Mouse (Mus musculus): ENCODE results near the gene Nfatc2.

Gene Nfatc2

GRCm38 (mm10) chr2:168532061-168532833 is 69.2 kb downstream of the Nfatc2 start:
- peak; percentile 27 for DNase-seq (ENCODE audit: low read depth)

GRCm38 (mm10) chr2:168528551-168528950 is 72.9 kb downstream of the Nfatc2 start:
- DNase-seq (ENCODE audit: low read depth) = no peak

GRCm38 (mm10) chr2:168527430-168527792 is 74.0 kb downstream of the Nfatc2 start:
- no peak for DNase-seq (ENCODE audit: low read depth)

GRCm38 (mm10) chr2:168526547-168527429 is 74.7 kb downstream of the Nfatc2 start:
- DNase-seq (ENCODE audit: low read depth) = no peak

- peak; percentile 35 for DNase-seq (ENCODE audit: low read depth)
Observed at GRCm38 (mm10) chr2:168525391-168526154, 75.9 kb downstream of the Nfatc2 start.

- DNase-seq (ENCODE audit: low read depth) = peak; percentile 59
Observed at GRCm38 (mm10) chr2:168524905-168525381, 76.5 kb downstream of the Nfatc2 start.

- DNase-seq (ENCODE audit: low read depth) = no peak
Observed at GRCm38 (mm10) chr2:168522247-168522646, 79.2 kb downstream of the Nfatc2 start.

- no peak for DNase-seq (ENCODE audit: low read depth)
Observed at GRCm38 (mm10) chr2:168520771-168521170, 80.7 kb downstream of the Nfatc2 start.

GRCm38 (mm10) chr2:168519589-168519988 is 81.9 kb downstream of the Nfatc2 start:
- no peak for DNase-seq (ENCODE audit: low read depth)

GRCm38 (mm10) chr2:168518256-168518659 is 83.2 kb downstream of the Nfatc2 start:
- no peak for DNase-seq (ENCODE audit: low read depth)

- DNase-seq (ENCODE audit: low read depth) = no peak
Observed at GRCm38 (mm10) chr2:168517774-168518173, 83.7 kb downstream of the Nfatc2 start.

- peak; percentile 48 for DNase-seq (ENCODE audit: low read depth)
Observed at GRCm38 (mm10) chr2:168516717-168517116, 84.7 kb downstream of the Nfatc2 start.

GRCm38 (mm10) chr2:168515466-168515865 is 86.0 kb downstream of the Nfatc2 start:
- DNase-seq (ENCODE audit: low read depth) = no peak

- no peak for DNase-seq (ENCODE audit: low read depth)
Observed at GRCm38 (mm10) chr2:168514131-168514530, 87.3 kb downstream of the Nfatc2 start.

GRCm38 (mm10) chr2:168511529-168511928 is 89.9 kb downstream of the Nfatc2 start:
- DNase-seq (ENCODE audit: low read depth) = no peak

- no peak for DNase-seq (ENCODE audit: low read depth)
Observed at GRCm38 (mm10) chr2:168508469-168509198, 92.8 kb downstream of the Nfatc2 start.

GRCm38 (mm10) chr2:168504431-168505182 is 96.8 kb downstream of the Nfatc2 start:
- no peak for DNase-seq (ENCODE audit: low read depth)

GRCm38 (mm10) chr2:168503735-168504134 is 97.7 kb downstream of the Nfatc2 start:
- DNase-seq (ENCODE audit: low read depth) = no peak

GRCm38 (mm10) chr2:168500750-168501149 is 100.7 kb downstream of the Nfatc2 start:
- no peak for DNase-seq (ENCODE audit: low read depth)

GRCm38 (mm10) chr2:168500244-168500643 is 101.2 kb downstream of the Nfatc2 start:
- no peak for DNase-seq (ENCODE audit: low read depth)

- peak; percentile 67 for DNase-seq (ENCODE audit: low read depth)
Observed at GRCm38 (mm10) chr2:168491791-168492190, 109.7 kb downstream of the Nfatc2 start.
